Mouse (Mus musculus): ENCODE data around the gene Zfp715. TPM values are rescaled to one million over a fixed set of nuclear protein-coding genes. Genes with fewer than 3 reads are reported as not detected.

Zfp715 gene
- polyA plus RNA-seq, 1 experiment from 2014 or later: 14.3 TPM

DNA sequence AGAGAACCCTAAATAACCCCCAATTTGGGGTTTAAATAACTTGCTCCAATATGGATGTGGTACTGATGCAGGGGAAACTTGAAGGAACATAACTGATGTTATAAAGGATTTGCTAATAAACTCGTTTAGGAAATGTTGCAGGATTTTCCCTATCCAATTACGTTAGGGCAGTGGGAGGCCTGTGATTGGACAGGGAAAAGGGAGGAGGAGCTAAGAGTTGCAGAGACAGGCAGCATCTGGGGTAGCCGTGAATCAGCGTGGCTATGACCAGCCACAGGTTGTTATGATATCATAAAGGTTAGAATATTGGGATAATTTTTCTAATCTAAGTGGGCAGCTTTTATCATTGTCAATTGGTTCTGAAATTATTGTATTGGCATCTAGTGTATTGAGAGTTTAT is 15.0 kb upstream of the Zfp715 start:
- DNase-seq (ENCODE audit: low spot score) (no peak), ATAC-seq (ENCODE audit: insufficient number of reproducible peaks, low FRiP score, low TSS enrichment, low read depth) (no peak)
- Histone ChIP-seq H3K4me2 (ENCODE audit: low read depth, severe bottlenecking) (no peak overlapping the region), H3K9ac (ENCODE audit: low read length) (no peak overlapping the region), H3K4me3 (ENCODE audit: low read depth, low read length) (no peak overlapping the region), H3K4me1 (ENCODE audit: control insufficient read depth, insufficient read depth, low read length) (no peaks in the 10 kb centered on the region), H3K27me3 (ENCODE audit: control insufficient read depth, insufficient read depth, low read length) (no peaks in the 10 kb centered on the region), H3K27ac (replicated peaks; ENCODE audit: low read depth, low read length) (no peak overlapping the region), H3K9me3 (ENCODE audit: control insufficient read depth, low read length) (no peaks in the 10 kb centered on the region), H3K36me3 (ENCODE audit: control insufficient read depth, insufficient read depth, low read length) (no peaks in the 10 kb centered on the region)
- WGBS: 65% methylated on average over 4 of the region's 4 CpGs

- no peak for ATAC-seq (ENCODE audit: insufficient number of reproducible peaks, low FRiP score, low TSS enrichment, low read depth)
- Histone ChIP-seq H3K4me3 (ENCODE audit: low read depth, low read length) (no peak overlapping the region), H3K4me1 (ENCODE audit: control insufficient read depth, insufficient read depth, low read length) (no peaks in the 10 kb centered on the region), H3K9ac (ENCODE audit: low read length) (no peak overlapping the region), H3K4me2 (ENCODE audit: low read depth, severe bottlenecking) (no peak overlapping the region), H3K27me3 (ENCODE audit: control insufficient read depth, insufficient read depth, low read length) (no peaks in the 10 kb centered on the region), H3K9me3 (ENCODE audit: control insufficient read depth, low read length) (no peaks in the 10 kb centered on the region), H3K27ac (replicated peaks; ENCODE audit: low read depth, low read length) (no peak overlapping the region), H3K36me3 (ENCODE audit: control insufficient read depth, insufficient read depth, low read length) (no peaks in the 10 kb centered on the region)
- no peak for DNase-seq (ENCODE audit: low spot score)
- 59% methylated on average over 10 of the region's 10 CpGs for WGBS
Observed at GRCm38 (mm10) chr7:43326223-43326780, 13.2 kb upstream of the Zfp715 start.

- 1% methylated on average over 32 of the region's 32 CpGs for WGBS
- Histone ChIP-seq H3K9ac (ENCODE audit: low read length) (peak overlapping the region; percentile 68), H3K4me3 (ENCODE audit: low read depth, low read length) (peak overlapping the region; percentile 76), H3K36me3 (ENCODE audit: control insufficient read depth, insufficient read depth, low read length) (peaks cover 2% of the 10 kb centered on the region; the same call in 1 of the 2 replicates), H3K4me1 (ENCODE audit: control insufficient read depth, insufficient read depth, low read length) (no peaks in the 10 kb centered on the region), H3K4me2 (ENCODE audit: low read depth, severe bottlenecking) (peak overlapping the region; percentile 51), H3K27ac (replicated peaks; ENCODE audit: low read depth, low read length) (no peak overlapping the region; the same call in 1 of the 2 replicates), H3K9me3 (ENCODE audit: control insufficient read depth, low read length) (no peaks in the 10 kb centered on the region), H3K27me3 (ENCODE audit: control insufficient read depth, insufficient read depth, low read length) (no peaks in the 10 kb centered on the region)
- ATAC-seq (ENCODE audit: insufficient number of reproducible peaks, low FRiP score, low TSS enrichment, low read depth) (peak; percentile 65; the same call in 1 of the 2 replicates), DNase-seq (ENCODE audit: low spot score) (no peak)
Observed at GRCm38 (mm10) chr7:43312386-43313012, 595 bp downstream of the Zfp715 start.

GRCm38 (mm10) chr7:43311632-43312031 is 1.5 kb downstream of the Zfp715 start:
- H3K27me3 ChIP-seq (ENCODE audit: control insufficient read depth, insufficient read depth, low read length): no peaks in the 10 kb centered on the region
- no peak overlapping the region; the same call in 1 of the 2 replicates for H3K4me3 ChIP-seq (ENCODE audit: low read depth, low read length)
- peak overlapping the region; percentile 51; the same call in 1 of the 2 replicates for H3K4me2 ChIP-seq (ENCODE audit: low read depth, severe bottlenecking)
- no peak overlapping the region for H3K9ac ChIP-seq (ENCODE audit: low read length)
- DNase-seq (ENCODE audit: low spot score): no peak
- ATAC-seq (ENCODE audit: insufficient number of reproducible peaks, low FRiP score, low TSS enrichment, low read depth): no peak
- no peak overlapping the region for H3K27ac ChIP-seq (replicated peaks; ENCODE audit: low read depth, low read length)
- H3K9me3 ChIP-seq (ENCODE audit: control insufficient read depth, low read length): no peaks in the 10 kb centered on the region
- 80% methylated on average over 6 of the region's 6 CpGs for WGBS
- no peaks in the 10 kb centered on the region for H3K4me1 ChIP-seq (ENCODE audit: control insufficient read depth, insufficient read depth, low read length)
- peaks cover 2% of the 10 kb centered on the region; the same call in 1 of the 2 replicates for H3K36me3 ChIP-seq (ENCODE audit: control insufficient read depth, insufficient read depth, low read length)

- 76% methylated on average over 2 of the region's 2 CpGs for whole genome bisulfite sequencing
- no peak for DNase-seq (ENCODE audit: low spot score)
- no peak for ATAC-seq (ENCODE audit: insufficient number of reproducible peaks, low FRiP score, low TSS enrichment, low read depth)
- Histone ChIP-seq H3K27me3 (ENCODE audit: control insufficient read depth, insufficient read depth, low read length) (no peaks in the 10 kb centered on the region), H3K9ac (ENCODE audit: low read length) (no peak overlapping the region), H3K4me2 (ENCODE audit: low read depth, severe bottlenecking) (no peak overlapping the region), H3K27ac (replicated peaks; ENCODE audit: low read depth, low read length) (no peak overlapping the region), H3K9me3 (ENCODE audit: control insufficient read depth, low read length) (no peaks in the 10 kb centered on the region), H3K36me3 (ENCODE audit: control insufficient read depth, insufficient read depth, low read length) (peaks cover 2% of the 10 kb centered on the region; the same call in 1 of the 2 replicates), H3K4me1 (ENCODE audit: control insufficient read depth, insufficient read depth, low read length) (no peaks in the 10 kb centered on the region), H3K4me3 (ENCODE audit: low read depth, low read length) (no peak overlapping the region)
Observed at GRCm38 (mm10) chr7:43309069-43309468, 4.0 kb downstream of the Zfp715 start.

DNA sequence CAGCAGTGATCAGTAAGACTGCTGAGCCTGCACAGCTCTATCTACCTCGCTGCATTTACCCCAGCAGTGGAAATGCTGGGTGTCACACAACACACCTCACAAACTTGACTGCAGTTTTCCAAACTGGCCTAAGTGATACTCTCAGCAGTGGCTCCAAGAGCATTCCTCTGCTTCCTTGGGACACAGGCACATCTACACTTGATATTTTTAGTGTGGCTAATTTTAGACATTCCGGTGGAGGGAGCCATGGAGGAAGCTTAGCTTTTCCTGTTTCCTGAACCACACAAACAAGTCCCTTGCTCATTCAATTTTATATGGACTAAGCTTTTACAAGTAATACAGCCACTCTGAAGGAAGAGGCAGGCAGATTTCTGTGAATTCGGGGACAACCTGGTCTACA is 7.9 kb downstream of the Zfp715 start:
- Histone ChIP-seq H3K4me2 (ENCODE audit: low read depth, severe bottlenecking) (no peak overlapping the region), H3K4me3 (ENCODE audit: low read depth, low read length) (no peak overlapping the region), H3K27me3 (ENCODE audit: control insufficient read depth, insufficient read depth, low read length) (no peaks in the 10 kb centered on the region), H3K36me3 (ENCODE audit: control insufficient read depth, insufficient read depth, low read length) (peaks cover 2% of the 10 kb centered on the region; the same call in 1 of the 2 replicates), H3K9ac (ENCODE audit: low read length) (no peak overlapping the region), H3K27ac (replicated peaks; ENCODE audit: low read depth, low read length) (no peak overlapping the region), H3K4me1 (ENCODE audit: control insufficient read depth, insufficient read depth, low read length) (no peaks in the 10 kb centered on the region), H3K9me3 (ENCODE audit: control insufficient read depth, low read length) (no peaks in the 10 kb centered on the region)
- ATAC-seq (ENCODE audit: insufficient number of reproducible peaks, low FRiP score, low TSS enrichment, low read depth) (no peak), DNase-seq (ENCODE audit: low spot score) (no peak)
- 90% methylated on average over 3 of the region's 3 CpGs for WGBS

DNA sequence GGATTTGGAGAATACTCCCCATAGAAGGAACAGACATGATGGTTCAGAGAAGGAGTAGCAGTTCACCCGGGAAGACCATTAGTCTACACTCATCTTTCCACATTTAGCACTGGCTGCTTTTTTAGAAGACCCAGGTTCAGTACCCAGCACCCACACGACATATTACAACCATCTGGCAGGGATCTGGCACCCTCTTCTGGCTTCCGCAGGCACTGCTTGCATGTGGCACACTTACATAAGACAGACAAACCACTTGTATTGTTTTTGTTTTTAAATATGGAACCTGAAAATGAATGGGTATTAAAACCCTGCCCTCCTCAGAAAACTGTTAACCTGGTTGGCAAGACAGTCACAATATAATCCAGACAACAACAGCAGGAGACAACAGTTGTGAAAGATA is 21.6 kb downstream of the Zfp715 start:
- WGBS: 84% methylated on average over 3 of the region's 3 CpGs
- ATAC-seq (ENCODE audit: insufficient number of reproducible peaks, low FRiP score, low TSS enrichment, low read depth) (no peak), DNase-seq (ENCODE audit: low spot score) (no peak)
- Histone ChIP-seq H3K27me3 (ENCODE audit: control insufficient read depth, insufficient read depth, low read length) (no peaks in the 10 kb centered on the region), H3K27ac (replicated peaks; ENCODE audit: low read depth, low read length) (no peak overlapping the region), H3K36me3 (ENCODE audit: control insufficient read depth, insufficient read depth, low read length) (no peaks in the 10 kb centered on the region), H3K4me3 (ENCODE audit: low read depth, low read length) (no peak overlapping the region), H3K4me1 (ENCODE audit: control insufficient read depth, insufficient read depth, low read length) (no peaks in the 10 kb centered on the region), H3K4me2 (ENCODE audit: low read depth, severe bottlenecking) (no peak overlapping the region), H3K9me3 (ENCODE audit: control insufficient read depth, low read length) (no peaks in the 10 kb centered on the region), H3K9ac (ENCODE audit: low read length) (no peak overlapping the region)

- no peaks in the 10 kb centered on the region for H3K36me3 ChIP-seq (ENCODE audit: control insufficient read depth, insufficient read depth, low read length)
- peak overlapping the region; percentile 22; the same call in 1 of the 2 replicates for H3K4me2 ChIP-seq (ENCODE audit: low read depth, severe bottlenecking)
- H3K4me3 ChIP-seq (ENCODE audit: low read depth, low read length): peak overlapping the region; percentile 24; the same call in 1 of the 2 replicates
- 10% methylated on average over 18 of the region's 18 CpGs for WGBS
- no peaks in the 10 kb centered on the region for H3K27me3 ChIP-seq (ENCODE audit: control insufficient read depth, insufficient read depth, low read length)
- H3K27ac ChIP-seq (replicated peaks; ENCODE audit: low read depth, low read length): no peak overlapping the region
- no peaks in the 10 kb centered on the region for H3K9me3 ChIP-seq (ENCODE audit: control insufficient read depth, low read length)
- H3K9ac ChIP-seq (ENCODE audit: low read length): 0 out of 2 replicates have a peak overlapping the region, but pooled peaks have one; percentile 4
- ATAC-seq (ENCODE audit: insufficient number of reproducible peaks, low FRiP score, low TSS enrichment, low read depth): peak; percentile 51; the same call in 1 of the 2 replicates
- peak; percentile 84 for DNase-seq (ENCODE audit: low spot score)
- H3K4me1 ChIP-seq (ENCODE audit: control insufficient read depth, insufficient read depth, low read length): no peaks in the 10 kb centered on the region
Observed at GRCm38 (mm10) chr7:43282859-43283595, 30.1 kb downstream of the Zfp715 start.
